In the genomic region with DNA sequence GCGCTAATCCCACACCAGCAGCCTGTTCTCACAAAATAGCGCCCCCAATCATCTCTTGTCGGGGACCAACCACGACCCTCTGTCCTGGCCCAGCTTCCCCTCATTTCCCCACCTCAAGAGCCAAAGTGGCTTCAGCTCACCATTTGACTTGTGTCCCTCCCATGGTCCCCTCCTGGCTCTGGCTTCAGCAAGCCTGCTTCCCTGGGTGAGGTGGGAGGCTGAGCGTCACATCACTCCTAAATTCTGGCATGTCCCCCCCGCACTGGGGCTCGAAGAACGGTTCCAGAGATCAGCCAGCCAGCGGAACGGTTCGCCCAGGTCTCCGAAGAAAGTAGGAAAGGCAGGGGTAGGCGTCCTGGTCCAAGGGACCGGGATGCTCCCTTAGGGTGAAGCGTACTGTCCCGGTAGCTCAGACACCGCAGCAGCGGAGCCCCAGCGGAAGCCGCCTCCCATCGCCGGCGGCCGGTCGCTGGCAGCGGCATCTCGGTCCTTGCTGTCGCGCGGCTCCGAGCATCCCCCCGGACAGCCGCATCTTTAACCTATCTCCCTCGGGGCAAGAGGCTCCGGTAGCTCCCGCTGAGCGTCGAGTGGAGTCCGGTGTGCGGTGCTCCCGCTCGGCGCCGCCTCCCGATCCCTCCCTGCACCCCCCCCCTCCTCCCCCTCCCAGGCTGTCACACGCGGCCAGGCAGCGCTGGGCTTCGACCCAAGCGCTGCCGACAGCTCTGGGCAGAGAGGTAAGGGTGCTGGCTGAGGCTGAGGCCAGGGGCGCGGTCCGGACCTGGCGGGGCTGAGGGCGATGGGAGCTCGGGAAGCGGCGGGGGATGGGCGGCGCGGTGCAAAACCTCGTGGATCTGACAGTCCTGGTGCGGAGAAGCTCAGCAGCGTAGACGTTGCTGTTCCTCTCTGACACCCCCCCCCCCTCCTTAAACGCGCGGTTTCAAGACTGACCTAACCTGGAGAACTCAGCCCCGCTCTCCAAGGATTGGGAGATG, we compare ENCODE assay signal across 8 mouse cellular contexts. TPM values are rescaled to one million over a fixed set of nuclear protein-coding genes. Genes with fewer than 3 reads are reported as not detected.
DNase-seq lines count a peak whose midpoint lies in the region; ATAC-seq and TF ChIP-seq lines count a peak whose summit lies in the region.

No protein-coding gene starts in this region.

- peak; percentile 64 for ATAC-seq in forebrain, postnatal 0 days
- ATAC-seq in hindbrain, embryonic 15.5 days (ENCODE audit: low FRiP score, low read depth) = peak; percentile 50

- peak overlapping the region; percentile 85 for H3K9ac ChIP-seq in forebrain, postnatal 0 days
- H3K9ac ChIP-seq in hindbrain, embryonic 15.5 days = peak overlapping the region; percentile 67

- peak overlapping the region; percentile 79 for H3K4me2 ChIP-seq in forebrain, postnatal 0 days (ENCODE audit: low read depth)
- H3K4me2 ChIP-seq in hindbrain, embryonic 15.5 days = peak overlapping the region; percentile 91

- H3K27ac ChIP-seq in forebrain, postnatal 0 days (ENCODE audit: low read depth, low read length) = peak overlapping the region; percentile 88
- H3K27ac ChIP-seq in hindbrain, embryonic 15.5 days (replicated peaks) = peak overlapping the region; percentile 81

- peak; percentile 68 for DNase-seq in MN1 (ENCODE audit: low spot score)
- peak; percentile 76 for DNase-seq in cerebellum, adult 11-12 months
- peak; percentile 74 for DNase-seq in forebrain, postnatal 0 days
- peak; percentile 51 to 63 for DNase-seq in left cerebral cortex, adult 8-10 months (ENCODE audit: low spot score in 2 of 2)
- peak; percentile 34 to 49 for DNase-seq in lung, postnatal 4 days
- DNase-seq in right cerebral cortex, postnatal 10 days (ENCODE audit: low spot score in 2 of 2) = peak; percentile 63 to 74
- no peak for DNase-seq in yolk sac, embryonic 10.5 days (ENCODE audit: low spot score)

- WGBS in forebrain, postnatal 0 days = under 1% methylated on average over 67 of the region's 70 CpGs
- WGBS in hindbrain, embryonic 15.5 days = under 1% methylated on average over 64 of the region's 70 CpGs

- no peaks in the 10 kb centered on the region for H3K27me3 ChIP-seq in forebrain, postnatal 0 days (ENCODE audit: insufficient read depth, low read length)
- no peaks in the 10 kb centered on the region for H3K27me3 ChIP-seq in hindbrain, embryonic 15.5 days

- peaks cover 8% of the 10 kb centered on the region; the same call in 1 of the 2 replicates for H3K4me1 ChIP-seq in forebrain, postnatal 0 days (ENCODE audit: insufficient read depth)
- peaks cover 34% of the 10 kb centered on the region for H3K4me1 ChIP-seq in hindbrain, embryonic 15.5 days (replicated peaks)

- 0 out of 2 replicates have a peak, but pooled peaks cover 4% of the 10 kb centered on the region for H3K36me3 ChIP-seq in forebrain, postnatal 0 days (ENCODE audit: insufficient read depth)
- peaks cover 14% of the 10 kb centered on the region for H3K36me3 ChIP-seq in hindbrain, embryonic 15.5 days

- H3K4me3 ChIP-seq in forebrain, postnatal 0 days (ENCODE audit: low read depth, low read length) = peak overlapping the region; percentile 74
- peak overlapping the region; percentile 67 for H3K4me3 ChIP-seq in hindbrain, embryonic 15.5 days

- H3K9me3 ChIP-seq in forebrain, postnatal 0 days (ENCODE audit: low read length) = no peaks in the 10 kb centered on the region
- no peaks in the 10 kb centered on the region for H3K9me3 ChIP-seq in hindbrain, embryonic 15.5 days

- peak; percentile 51 for TF ChIP-seq CTCF in forebrain, postnatal 0 days (IDR thresholded peaks at IDR 0.05; ENCODE audit: low read depth)

RNA-seq across cellular contexts. Expression of a gene that starts 39.1 kb away (rescaled TPM):
- total RNA-seq in forebrain, postnatal 0 days (2014; rRNA removed) = 60.7 and 67.1 TPM in 2 replicates
- 46.0 and 52.7 TPM in 2 replicates for polyA plus RNA-seq in forebrain, postnatal 0 days (2015; fragmentation: Nextera tagmentation; extraction: Ambion mirVana)
- 51.7 and 52.4 TPM in 2 replicates for polyA plus RNA-seq in hindbrain, embryonic 15.5 days (2015; fragmentation: Nextera tagmentation; extraction: Ambion mirVana)
- 100 to 1,000 TPM; 110 to 123 (median 118) TPM for total RNA-seq in left cerebral cortex, adult 8-10 months (2022)

RNA-seq across cellular contexts. Expression of a gene that starts 40.6 kb away (rescaled TPM):
- total RNA-seq in forebrain, postnatal 0 days (2014; rRNA removed) = 54.3 and 59.9 TPM in 2 replicates
- 17.1 and 26.8 TPM in 2 replicates for polyA plus RNA-seq in forebrain, postnatal 0 days (2015; fragmentation: Nextera tagmentation; extraction: Ambion mirVana)
- 31.3 and 31.7 TPM in 2 replicates for polyA plus RNA-seq in hindbrain, embryonic 15.5 days (2015; fragmentation: Nextera tagmentation; extraction: Ambion mirVana)
- total RNA-seq in left cerebral cortex, adult 8-10 months (2022) = 10 to 100 TPM; 67.0 to 85.3 (median 71.8) TPM

RNA-seq across cellular contexts. Expression of a gene that starts 47.6 kb away (rescaled TPM):
- total RNA-seq in forebrain, postnatal 0 days (2014; rRNA removed) = 1.7 and 2.0 TPM in 2 replicates
- polyA plus RNA-seq in forebrain, postnatal 0 days (2015; fragmentation: Nextera tagmentation; extraction: Ambion mirVana) = 3.2 and 3.8 TPM in 2 replicates
- 1.7 and 2.0 TPM in 2 replicates for polyA plus RNA-seq in hindbrain, embryonic 15.5 days (2015; fragmentation: Nextera tagmentation; extraction: Ambion mirVana)
- total RNA-seq in left cerebral cortex, adult 8-10 months (2022) = 1 to 10 TPM; 2.7 to 3.7 (median 3.1) TPM

RNA-seq across cellular contexts. Expression of a gene that starts 52.4 kb away (rescaled TPM):
- total RNA-seq in forebrain, postnatal 0 days (2014; rRNA removed) = 8.8 and 11.5 TPM in 2 replicates
- polyA plus RNA-seq in forebrain, postnatal 0 days (2015; fragmentation: Nextera tagmentation; extraction: Ambion mirVana) = 29.9 and 31.2 TPM in 2 replicates
- 13.3 and 15.4 TPM in 2 replicates for polyA plus RNA-seq in hindbrain, embryonic 15.5 days (2015; fragmentation: Nextera tagmentation; extraction: Ambion mirVana)
- 100 to 1,000 TPM; 157 to 185 (median 170) TPM for total RNA-seq in left cerebral cortex, adult 8-10 months (2022)

RNA-seq across cellular contexts. Expression of a gene that starts 53.4 kb away (rescaled TPM):
- 0.23 and 0.52 TPM in 2 replicates for total RNA-seq in forebrain, postnatal 0 days (2014; rRNA removed)
- 0.98 and 2.2 TPM in 2 replicates for polyA plus RNA-seq in forebrain, postnatal 0 days (2015; fragmentation: Nextera tagmentation; extraction: Ambion mirVana)
- polyA plus RNA-seq in hindbrain, embryonic 15.5 days (2015; fragmentation: Nextera tagmentation; extraction: Ambion mirVana) = 1.6 and 1.8 TPM in 2 replicates
- total RNA-seq in left cerebral cortex, adult 8-10 months (2022) = 1 to 10 TPM in 3 of 4 experiments, under 1 TPM in 1; 0.74 to 2.4 (median 1.9) TPM
